Mouse (Mus musculus): ENCODE data around the gene Iqcf3.

GRCm38 (mm10) chr9:106504246-106504645 is 57.2 kb downstream of the Iqcf3 start:
- TF ChIP-seq GATA1 (IDR thresholded peaks at IDR 0.05; ENCODE audit: low read length) (no peak), TAL1 (IDR thresholded peaks at IDR 0.05; ENCODE audit: low read length) (no peak)
